Mouse (Mus musculus) ES-Bruce4 (cell line): ENCODE results near the gene Ppp1r15a. TPM values are rescaled to one million over a fixed set of nuclear protein-coding genes. Genes with fewer than 3 reads are reported as not detected.

Experiments used
- H3K27ac ChIP-seq: 2 replicates; pipeline ENCODE4 v1.5.1; 2012; ENCODE audit warnings: low read length, inconsistent platforms; ENCODE audit not compliant: insufficient read depth
- H3K27me3 ChIP-seq: 2 replicates; pipeline ENCODE4 v1.6.1; 2012; ENCODE audit warnings: mild to moderate bottlenecking, low read length, inconsistent platforms; ENCODE audit not compliant: control insufficient read depth, poor library complexity, insufficient read depth, severe bottlenecking
- H3K36me3 ChIP-seq: 2 replicates; pipeline ENCODE4 v1.6.1; 2012; ENCODE audit warnings: inconsistent platforms, mild to moderate bottlenecking, low read length, moderate library complexity; ENCODE audit not compliant: control insufficient read depth, poor library complexity, insufficient read depth, severe bottlenecking
- H3K4me1 ChIP-seq: one replicate; pipeline ENCODE4 v1.8.1; 2011; ENCODE audit warnings: low read length; ENCODE audit not compliant: control insufficient read depth, insufficient read depth
- H3K4me3 ChIP-seq: 2 replicates; pipeline ENCODE4 v1.5.1; 2011; ENCODE audit warnings: low read depth, mild to moderate bottlenecking, low read length
- H3K9ac ChIP-seq: 2 replicates; pipeline ENCODE4 v1.6.1; 2012; ENCODE audit warnings: low read depth, mild to moderate bottlenecking, inconsistent platforms; ENCODE audit not compliant: poor library complexity, severe bottlenecking
- H3K9me3 ChIP-seq: replicated peaks from 2 replicates; pipeline ENCODE4 v1.6.1; 2012; ENCODE audit warnings: mild to moderate bottlenecking, low read length, inconsistent platforms; ENCODE audit not compliant: control insufficient read depth, poor library complexity, insufficient read depth, severe bottlenecking
- CTCF ChIP-seq: IDR thresholded peaks from one replicate; pipeline ENCODE4 v1.8.1; 2011; ENCODE audit warnings: low read depth, low read length
- EP300 ChIP-seq: IDR thresholded peaks from 2 replicates; pipeline ENCODE4 v1.6.1; 2011; ENCODE audit warnings: low read depth, low read length; ENCODE audit not compliant: insufficient read depth
- POLR2A ChIP-seq: IDR thresholded peaks from one replicate; pipeline ENCODE4 v1.8.1; 2011; ENCODE audit warnings: low read length; ENCODE audit not compliant: insufficient read depth
- polyA plus RNA-seq: library from polyadenylated mRNA; stranded (reverse); fragments of >200 nt; gene quantifications from 2 replicates; pipeline ENCODE4 v1.2.4, GENCODE M21; 2011; ENCODE audit warnings: low read depth; ENCODE audit not compliant: missing spikeins, insufficient read depth, insufficient read length

Ppp1r15a gene
- polyA plus RNA-seq, 1 experiment = 15.5 TPM

DNA sequence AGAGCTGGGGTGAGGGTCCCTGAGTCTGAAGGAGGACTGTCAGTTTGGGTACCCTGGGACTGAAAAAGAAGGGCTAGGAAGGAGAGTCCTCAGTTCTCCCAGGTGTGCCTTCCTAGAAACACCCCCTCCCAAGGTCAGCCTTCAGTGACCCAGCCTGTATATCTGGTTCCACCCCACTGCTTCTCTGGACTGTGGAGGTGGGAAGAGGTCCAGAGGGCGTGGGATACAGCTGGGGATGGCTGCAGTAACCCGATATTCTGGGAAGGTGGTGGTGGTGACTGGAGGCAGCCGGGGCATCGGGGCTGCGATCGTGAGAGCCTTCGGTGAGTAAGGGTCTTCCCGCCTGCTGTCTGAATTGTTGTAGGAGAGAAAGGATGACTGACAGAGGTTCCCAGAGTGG lies 28.7 kb upstream of the Ppp1r15a start, which contains the start of gene Hsd17b14:
Hsd17b14 (plus strand) TSS at position 150 of the 400 bp plus-strand sequence.
- Histone ChIP-seq H3K27me3 (no peaks in the 10 kb centered on the region), H3K9ac (peak within 1 kb of the TSS; percentile 24), H3K27ac (peak within 1 kb of the TSS; percentile 40), H3K36me3 (no peaks in the 10 kb centered on the region), H3K4me1 (peaks cover 22% of the 10 kb centered on the region), H3K9me3 (no peaks in the 10 kb centered on the region), H3K4me3 (peak within 1 kb of the TSS; percentile 24)
- TF ChIP-seq CTCF (no peak), EP300 (peak; percentile 89)

GRCm38 (mm10) chr7:45553990-45554389 lies 27.9 kb upstream of the Ppp1r15a start:
- no peaks in the 10 kb centered on the region for H3K27me3 ChIP-seq
- TF ChIP-seq EP300 (no peak), CTCF (no peak), POLR2A (no peak)
- peak overlapping the region; percentile 40; the same call in 1 of the 2 replicates for H3K27ac ChIP-seq

GRCm38 (mm10) chr7:45553519-45553918 lies 27.5 kb upstream of the Ppp1r15a start:
- Histone ChIP-seq H3K9me3 (no peaks in the 10 kb centered on the region), H3K27ac (peak overlapping the region; percentile 40; the same call in 1 of the 2 replicates), H3K36me3 (no peaks in the 10 kb centered on the region)

More at GRCm38 (mm10) chr7:45553990-45554389, 27.9 kb upstream of the Ppp1r15a start:
- H3K4me3 ChIP-seq = no peak overlapping the region
- H3K9me3 ChIP-seq = no peaks in the 10 kb centered on the region
- peaks cover 25% of the 10 kb centered on the region for H3K4me1 ChIP-seq
- H3K9ac ChIP-seq = no peak overlapping the region
- H3K36me3 ChIP-seq = no peaks in the 10 kb centered on the region

DNA sequence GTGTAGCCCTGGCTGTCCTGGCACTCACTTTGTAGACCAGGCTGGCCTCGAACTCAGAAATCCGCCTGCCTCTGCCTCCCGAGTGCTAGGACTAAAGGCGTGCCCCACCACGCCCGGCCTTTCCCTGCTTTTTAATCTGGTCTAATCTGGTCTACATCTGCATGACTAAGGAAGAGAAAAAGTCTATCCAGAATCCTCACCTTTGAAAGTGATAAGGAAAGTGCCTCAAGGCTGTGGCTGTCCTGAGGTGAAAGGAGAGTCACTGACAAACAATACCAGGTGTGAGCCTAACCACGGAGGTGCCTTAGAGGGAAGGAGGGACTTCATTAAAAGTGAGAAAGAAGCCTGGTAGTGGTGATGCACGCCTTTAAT lies 25.4 kb upstream of the Ppp1r15a start:
- peak; percentile 82; the same call in 1 of the 2 replicates for TF ChIP-seq EP300
- no peak for TF ChIP-seq CTCF
- peak overlapping the region; percentile 77; the same call in 1 of the 2 replicates for H3K27ac ChIP-seq

More at GRCm38 (mm10) chr7:45553519-45553918, 27.5 kb upstream of the Ppp1r15a start:
- H3K4me3 ChIP-seq = no peak overlapping the region
- peaks cover 27% of the 10 kb centered on the region for H3K4me1 ChIP-seq
- no peaks in the 10 kb centered on the region for H3K27me3 ChIP-seq
- no peak overlapping the region for H3K9ac ChIP-seq
- TF ChIP-seq CTCF = no peak
- no peak for TF ChIP-seq POLR2A
- TF ChIP-seq EP300 = no peak

DNA sequence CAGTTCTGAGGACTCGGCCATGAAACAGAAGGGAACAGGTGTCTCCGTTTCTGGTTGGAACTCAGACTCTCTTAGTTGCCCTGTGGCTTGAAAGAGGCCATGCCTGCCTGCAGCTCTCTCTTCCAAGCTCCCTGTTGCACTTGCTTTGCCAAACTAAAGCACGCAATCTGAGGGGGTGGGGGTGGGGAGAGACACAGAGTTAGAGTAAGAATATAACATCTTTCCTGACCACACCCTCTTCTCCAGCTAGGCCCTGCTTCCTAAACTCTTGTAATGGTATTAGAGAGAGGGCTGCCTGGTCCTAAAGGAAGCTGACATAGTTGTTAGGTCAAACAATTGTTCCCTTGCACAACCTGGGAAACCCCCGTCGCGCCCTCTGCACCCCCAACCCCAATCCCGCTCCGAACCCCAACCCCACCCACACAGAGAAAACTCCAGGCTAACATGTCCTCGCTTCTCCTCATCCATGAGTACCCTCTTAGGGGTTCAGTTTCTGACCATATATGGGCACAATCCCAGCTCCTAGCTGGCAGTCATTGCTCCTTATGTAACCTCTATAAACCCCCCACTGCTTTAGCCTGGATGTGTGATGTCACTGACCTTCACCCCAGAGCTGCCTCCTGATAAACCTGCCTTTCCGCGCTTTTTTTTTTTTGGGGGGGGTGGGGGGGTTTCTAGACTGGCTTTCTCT lies 24.9 kb upstream of the Ppp1r15a start:
- no peaks in the 10 kb centered on the region for H3K9me3 ChIP-seq
- H3K27ac ChIP-seq = peak overlapping the region; percentile 82
- 0 out of 2 replicates have a peak overlapping the region, but pooled peaks have one; percentile 13 for H3K9ac ChIP-seq
- no peaks in the 10 kb centered on the region for H3K36me3 ChIP-seq
- H3K4me1 ChIP-seq = peaks cover 26% of the 10 kb centered on the region
- no peak for TF ChIP-seq POLR2A
- TF ChIP-seq EP300 = no peak
- TF ChIP-seq CTCF = no peak
- H3K27me3 ChIP-seq = no peaks in the 10 kb centered on the region
- H3K4me3 ChIP-seq = peak overlapping the region; percentile 19

More for the DNA sequence above, 25.4 kb upstream of the Ppp1r15a start:
- no peaks in the 10 kb centered on the region for H3K36me3 ChIP-seq
- peaks cover 27% of the 10 kb centered on the region for H3K4me1 ChIP-seq
- no peak overlapping the region for H3K9ac ChIP-seq
- no peaks in the 10 kb centered on the region for H3K27me3 ChIP-seq
- no peak overlapping the region for H3K4me3 ChIP-seq
- H3K9me3 ChIP-seq = no peaks in the 10 kb centered on the region

- Histone ChIP-seq H3K4me3 (peak overlapping the region; percentile 20), H3K9me3 (no peaks in the 10 kb centered on the region), H3K27me3 (no peaks in the 10 kb centered on the region), H3K36me3 (no peaks in the 10 kb centered on the region), H3K27ac (peak overlapping the region; percentile 82), H3K9ac (peak overlapping the region; percentile 13), H3K4me1 (peaks cover 25% of the 10 kb centered on the region)
- no peak for TF ChIP-seq EP300
- TF ChIP-seq CTCF = no peak
- TF ChIP-seq POLR2A = no peak
Observed at GRCm38 (mm10) chr7:45549641-45550436, 23.8 kb upstream of the Ppp1r15a start.
